Comparison of ENCODE assay signal across 17 mouse cellular contexts in genomic region chr12:39289676-39290075, GRCm38 (mm10).
DNase-seq lines count a peak whose midpoint lies in the region; TF ChIP-seq lines count a peak whose summit lies in the region.
"Had no signal": no experiment of that assay in that cellular context is flagged by ENCODE, and none has a peak within 500 bp of the region (broad histone marks: within the 10 kb centered on the region; RNA-seq: fewer than 3 reads in every experiment).

No protein-coding gene starts in this region.

- no peak for TF ChIP-seq POLR2A in cerebellum, adult 2 months (IDR thresholded peaks at IDR 0.05; ENCODE audit: borderline replicate concordance, insufficient read depth, low read length)

- 47% methylated on average over 2 of the region's 2 CpGs for WGBS in cerebellum, adult 2 months

- H3K27me3 ChIP-seq in cerebellum, adult 2 months (ENCODE audit: control insufficient read depth, insufficient read depth, low read length), result no peaks in the 10 kb centered on the region
- H3K27me3 ChIP-seq: forebrain, embryonic 13.5 days; heart, embryonic 13.5 days; hindbrain, embryonic 15.5 days had no signal

- peak; percentile 26 to 63 for DNase-seq in cerebellum, adult 2 months
- DNase-seq in cerebellum, adult 8-10 months, result no peak
- DNase-seq in cerebellum, postnatal 36 days, result peak; percentile 29 to 47
- no peak for DNase-seq in cerebellum, postnatal 4 days (ENCODE audit: low spot score in 2 of 2)
- DNase-seq in layer of hippocampus, adult 2 months (ENCODE audit: low spot score in 2 of 2), result peak in 1 of 2 experiments; percentile 7
- no peak for DNase-seq in layer of hippocampus, postnatal 14 days (ENCODE audit: low spot score in 2 of 2)
- DNase-seq in brain, adult 2 months (ENCODE audit: low read depth, low spot score), result peak; percentile 77
- DNase-seq: adrenal gland, adult 8-10 months; B cell, adult 2 months; forebrain, postnatal 0 days; gastrocnemius, postnatal 36 days; heart, adult 11 months; heart, postnatal 36 days had no signal

- TF ChIP-seq CTCF in cerebellum, adult 2 months (IDR thresholded peaks at IDR 0.05; ENCODE audit: borderline replicate concordance, insufficient read depth, low read depth, low read length), result no peak
- TF ChIP-seq CTCF in layer of hippocampus, adult 2 months (conservative IDR thresholded peaks at IDR 0.05), result 0 out of 2 replicates have a peak, but pooled peaks have one; percentile 8

- H3K27ac ChIP-seq in cerebellum, adult 2 months (ENCODE audit: insufficient read depth, low read length), result no peak overlapping the region
- no peak overlapping the region for H3K27ac ChIP-seq in layer of hippocampus, adult 2 months
- H3K27ac ChIP-seq: embryonic facial prominence, embryonic 10.5 days; forebrain, embryonic 13.5 days; heart, embryonic 13.5 days; hindbrain, embryonic 15.5 days had no signal

- no peak overlapping the region for H3K4me3 ChIP-seq in cerebellum, adult 2 months (replicated peaks; ENCODE audit: insufficient read depth, low read depth, low read length)
- no peak overlapping the region for H3K4me3 ChIP-seq in layer of hippocampus, adult 2 months
- H3K4me3 ChIP-seq: embryonic facial prominence, embryonic 10.5 days; forebrain, embryonic 13.5 days; heart, embryonic 13.5 days; hindbrain, embryonic 15.5 days had no signal

- H3K4me1 ChIP-seq in cerebellum, adult 2 months (ENCODE audit: control insufficient read depth, insufficient read depth, low read length), result no peaks in the 10 kb centered on the region
- H3K4me1 ChIP-seq: embryonic facial prominence, embryonic 10.5 days; forebrain, embryonic 13.5 days; heart, embryonic 13.5 days; hindbrain, embryonic 15.5 days had no signal

Comparison
In these comparisons a context has a peak if more than half of its experiments do, and no peak if none do; other contexts are left out.
1. DNase-seq: peak in cerebellum, adult 2 months (2 of 2), cerebellum, postnatal 36 days (2 of 2) and brain, adult 2 months (single experiment); none in cerebellum, adult 8-10 months (single experiment), cerebellum, postnatal 4 days (0 of 2) and layer of hippocampus, postnatal 14 days (0 of 2).